Mouse (Mus musculus) kidney, embryonic 16.5 days (tissue): ENCODE results near the gene Iqcf3. TPM values are rescaled to one million over a fixed set of nuclear protein-coding genes. Genes with fewer than 3 reads are reported as not detected.
"Not testable (repeated sequence)": the region's sequence is repeated elsewhere in the genome, so short reads cannot be mapped to it uniquely, and the experiment has no call there.

Experiments used
- ATAC-seq: fragments of 200-750 bp; cut with Nextera tagmentation; 2 replicates; pipeline ENCODE4 v1.8.0; 2017; ENCODE audit warnings: moderate TSS enrichment; ENCODE audit not compliant: low FRiP score, low TSS enrichment
- H3K27ac ChIP-seq: fragments of 300-500 bp; sonication (generic); 2 replicates; pipeline ENCODE4 v1.5.1; 2014; ENCODE audit warnings: low read length
- H3K27me3 ChIP-seq: fragments of 300-500 bp; sonication (generic); 2 replicates; pipeline ENCODE4 v1.6.1; 2014; ENCODE audit warnings: low read length, control low read depth, mixed read lengths; ENCODE audit not compliant: insufficient read depth
- H3K36me3 ChIP-seq: fragments of 300-500 bp; sonication (generic); 2 replicates; pipeline ENCODE4 v1.6.1; 2014; ENCODE audit warnings: low read length, control low read depth, mixed read lengths; ENCODE audit not compliant: insufficient read depth
- H3K4me1 ChIP-seq: fragments of 300-500 bp; sonication (generic); 2 replicates; pipeline ENCODE4 v1.6.1; 2014; ENCODE audit warnings: low read length, control low read depth, mixed read lengths; ENCODE audit not compliant: insufficient read depth
- H3K4me2 ChIP-seq: fragments of 300-500 bp; sonication (generic); replicated peaks from 2 replicates; pipeline ENCODE4 v1.6.1; 2014; ENCODE audit warnings: low read depth, low read length
- H3K4me3 ChIP-seq: fragments of 300-500 bp; sonication (generic); 2 replicates; pipeline ENCODE4 v1.5.1; 2014; ENCODE audit warnings: mild to moderate bottlenecking, low read length
- H3K9ac ChIP-seq: fragments of 300-500 bp; sonication (generic); replicated peaks from 2 replicates; pipeline ENCODE4 v1.6.1; 2014; ENCODE audit warnings: low read length
- H3K9me3 ChIP-seq: fragments of 300-500 bp; sonication (generic); 2 replicates; pipeline ENCODE4 v1.6.1; 2016; ENCODE audit warnings: low read length, control low read depth
- WGBS: fragments of 180-500 bp; shearing (Covaris S2); extraction: QIAGEN DNeasy Blood & Tissue Kit; methylation state at CpG from one replicate; pipeline ENCODE4 v1.1.7; 2014; 5-methylcytosine and 5-hydroxymethylcytosine counted together
- polyA plus RNA-seq: library from polyadenylated mRNA; unstranded; fragments of >200 nt; fragmentation: Nextera tagmentation; extraction: Ambion mirVana; gene quantifications from 2 replicates; pipeline ENCODE4 v1.2.1, GENCODE M21; 2015

Iqcf3 gene
- not detected in 2 replicates for polyA plus RNA-seq

GRCm38 (mm10) chr9:106561531-106561930, at the start of gene Iqcf3:
Gene Iqcf3, minus strand, starts transcription at chr9:106561631.
- H3K36me3 ChIP-seq: no peaks in the 10 kb centered on the region
- no peak within 1 kb of the TSS for H3K27ac ChIP-seq
- ATAC-seq: no peak
- H3K9me3 ChIP-seq: no peaks in the 10 kb centered on the region
- no peak within 1 kb of the TSS for H3K9ac ChIP-seq
- no peaks in the 10 kb centered on the region for H3K4me1 ChIP-seq
- no peak within 1 kb of the TSS for H3K4me2 ChIP-seq
- no peaks in the 10 kb centered on the region for H3K27me3 ChIP-seq
- no peak within 1 kb of the TSS for H3K4me3 ChIP-seq
- 89% methylated on average over 5 of the region's 5 CpGs for WGBS

- Histone ChIP-seq H3K9ac (no peak overlapping the region), H3K4me2 (no peak overlapping the region), H3K27ac (no peak overlapping the region), H3K27me3 (no peaks in the 10 kb centered on the region), H3K9me3 (no peaks in the 10 kb centered on the region), H3K36me3 (no peaks in the 10 kb centered on the region), H3K4me1 (no peaks in the 10 kb centered on the region), H3K4me3 (no peak overlapping the region)
- ATAC-seq: no peak
- WGBS: 78% methylated on average over 4 of the region's 4 CpGs
These were observed 49.3 kb upstream of the Iqcf3 start for GRCm38 (mm10) chr9:106610727-106611126.

GRCm38 (mm10) chr9:106600546-106600945, 39.1 kb upstream of the Iqcf3 start:
- Histone ChIP-seq H3K36me3 (no peaks in the 10 kb centered on the region), H3K27me3 (no peaks in the 10 kb centered on the region), H3K9ac (no peak overlapping the region), H3K27ac (no peak overlapping the region), H3K9me3 (no peaks in the 10 kb centered on the region), H3K4me3 (no peak overlapping the region), H3K4me2 (no peak overlapping the region), H3K4me1 (no peaks in the 10 kb centered on the region)
- no peak for ATAC-seq
- WGBS: 27% methylated on average over 8 of the region's 8 CpGs

GRCm38 (mm10) chr9:106598466-106598865, 37.0 kb upstream of the Iqcf3 start:
- no peaks in the 10 kb centered on the region for H3K27me3 ChIP-seq
- no peak overlapping the region for H3K27ac ChIP-seq
- no peak overlapping the region for H3K4me3 ChIP-seq
- no peak overlapping the region for H3K4me2 ChIP-seq
- H3K4me1 ChIP-seq: no peaks in the 10 kb centered on the region
- H3K9me3 ChIP-seq: no peaks in the 10 kb centered on the region
- no peaks in the 10 kb centered on the region for H3K36me3 ChIP-seq
- no peak for ATAC-seq
- WGBS: 44% methylated on average over 7 of the region's 7 CpGs
- H3K9ac ChIP-seq: no peak overlapping the region

GRCm38 (mm10) chr9:106595836-106596235, 34.4 kb upstream of the Iqcf3 start:
- Histone ChIP-seq H3K27me3 (no peaks in the 10 kb centered on the region), H3K9me3 (no peaks in the 10 kb centered on the region), H3K4me2 (no peak overlapping the region), H3K4me1 (no peaks in the 10 kb centered on the region), H3K4me3 (no peak overlapping the region), H3K36me3 (no peaks in the 10 kb centered on the region), H3K9ac (no peak overlapping the region), H3K27ac (no peak overlapping the region)
- no peak for ATAC-seq
- 77% methylated on average over 7 of the region's 7 CpGs for WGBS

GRCm38 (mm10) chr9:106595402-106595801, 34.0 kb upstream of the Iqcf3 start:
- 10% methylated on average over 4 of the region's 4 CpGs for WGBS
- not testable (repeated sequence) for H3K4me1 ChIP-seq, H3K9ac ChIP-seq, H3K4me3 ChIP-seq, H3K4me2 ChIP-seq, H3K36me3 ChIP-seq, H3K27me3 ChIP-seq, H3K27ac ChIP-seq, H3K9me3 ChIP-seq
- ATAC-seq: peak; percentile 42; the same call in 1 of the 2 replicates

GRCm38 (mm10) chr9:106592158-106592557, 30.7 kb upstream of the Iqcf3 start:
- Histone ChIP-seq H3K27me3 (no peaks in the 10 kb centered on the region), H3K36me3 (no peaks in the 10 kb centered on the region), H3K4me2 (no peak overlapping the region), H3K4me1 (no peaks in the 10 kb centered on the region), H3K27ac (no peak overlapping the region), H3K9ac (no peak overlapping the region), H3K9me3 (no peaks in the 10 kb centered on the region), H3K4me3 (no peak overlapping the region)
- 90% methylated on average over 5 of the region's 5 CpGs for WGBS
- no peak for ATAC-seq

- WGBS: 80% methylated on average over 1 of the region's 1 CpGs
- Histone ChIP-seq H3K4me2 (no peak overlapping the region), H3K9ac (no peak overlapping the region), H3K36me3 (no peaks in the 10 kb centered on the region), H3K27me3 (no peaks in the 10 kb centered on the region), H3K4me3 (no peak overlapping the region), H3K27ac (no peak overlapping the region), H3K9me3 (0 out of 2 replicates have a peak, but pooled peaks cover 3% of the 10 kb centered on the region), H3K4me1 (no peaks in the 10 kb centered on the region)
- ATAC-seq: no peak
These were observed 21.1 kb upstream of the Iqcf3 start for GRCm38 (mm10) chr9:106582552-106582951.

- Histone ChIP-seq H3K9me3 (0 out of 2 replicates have a peak, but pooled peaks cover 3% of the 10 kb centered on the region), H3K27me3 (no peaks in the 10 kb centered on the region), H3K9ac (no peak overlapping the region), H3K4me2 (no peak overlapping the region), H3K4me1 (no peaks in the 10 kb centered on the region), H3K4me3 (no peak overlapping the region), H3K36me3 (no peaks in the 10 kb centered on the region), H3K27ac (no peak overlapping the region)
- no peak for ATAC-seq
- 80% methylated on average over 7 of the region's 7 CpGs for WGBS
These were observed 18.6 kb upstream of the Iqcf3 start for GRCm38 (mm10) chr9:106580016-106580415.

GRCm38 (mm10) chr9:106576112-106576511, 14.7 kb upstream of the Iqcf3 start:
- no peak overlapping the region for H3K4me3 ChIP-seq
- no peaks in the 10 kb centered on the region for H3K27me3 ChIP-seq
- no peak for ATAC-seq
- no peak overlapping the region for H3K9ac ChIP-seq
- no peaks in the 10 kb centered on the region for H3K36me3 ChIP-seq
- no peak overlapping the region for H3K4me2 ChIP-seq
- H3K27ac ChIP-seq: no peak overlapping the region
- 0 out of 2 replicates have a peak, but pooled peaks cover 3% of the 10 kb centered on the region for H3K9me3 ChIP-seq
- H3K4me1 ChIP-seq: no peaks in the 10 kb centered on the region
- 75% methylated on average over 2 of the region's 2 CpGs for WGBS
